Mouse (Mus musculus) splenic B cell, adult 2 months (primary cell): ENCODE data around the gene Jtb.

Experiments used
- DNase-seq: peaks from one replicate; pipeline ENCODE4 v3.0.0-alpha.2; 2011; ENCODE audit warnings: low read depth, low spot score
- H3K27me3 ChIP-seq: 2 replicates; pipeline ENCODE4 v1.6.1; 2012; ENCODE audit warnings: mild to moderate bottlenecking, low read length, moderate library complexity, mixed read lengths; ENCODE audit not compliant: control insufficient read depth, poor library complexity, insufficient read depth, severe bottlenecking
- H3K36me3 ChIP-seq: 2 replicates; pipeline ENCODE4 v1.6.1; 2012; ENCODE audit warnings: mild to moderate bottlenecking, low read length, moderate library complexity, mixed read lengths; ENCODE audit not compliant: control insufficient read depth, poor library complexity, insufficient read depth, severe bottlenecking

Gene Jtb

GRCm38 (mm10) chr3:90231507-90232333 lies at the start of gene Jtb:
Gene Jtb (plus strand): TSS chr3:90231597.
- peaks cover 15% of the 10 kb centered on the region for H3K36me3 ChIP-seq
- DNase-seq: peak; percentile 94
- no peaks in the 10 kb centered on the region for H3K27me3 ChIP-seq

GRCm38 (mm10) chr3:90183581-90183980 lies 47.8 kb upstream of the Jtb start:
- no peak for DNase-seq
- no peaks in the 10 kb centered on the region for H3K27me3 ChIP-seq
- H3K36me3 ChIP-seq: no peaks in the 10 kb centered on the region

- no peak for DNase-seq
- no peaks in the 10 kb centered on the region for H3K36me3 ChIP-seq
- H3K27me3 ChIP-seq: no peaks in the 10 kb centered on the region
Observed at GRCm38 (mm10) chr3:90190859-90191510, 40.4 kb upstream of the Jtb start.

- H3K36me3 ChIP-seq: no peaks in the 10 kb centered on the region
- DNase-seq: no peak
- no peaks in the 10 kb centered on the region for H3K27me3 ChIP-seq
Observed at GRCm38 (mm10) chr3:90194759-90195158, 36.6 kb upstream of the Jtb start.

- H3K36me3 ChIP-seq: no peaks in the 10 kb centered on the region
- no peaks in the 10 kb centered on the region for H3K27me3 ChIP-seq
- no peak for DNase-seq
Observed at GRCm38 (mm10) chr3:90195644-90196043, 35.8 kb upstream of the Jtb start.

- no peaks in the 10 kb centered on the region for H3K36me3 ChIP-seq
Observed at GRCm38 (mm10) chr3:90197548-90197947, 33.8 kb upstream of the Jtb start.

GRCm38 (mm10) chr3:90202884-90203283 lies 28.5 kb upstream of the Jtb start:
- Histone ChIP-seq H3K27me3 (no peaks in the 10 kb centered on the region), H3K36me3 (no peaks in the 10 kb centered on the region; the same call in 1 of the 2 replicates)
- DNase-seq: no peak

More at GRCm38 (mm10) chr3:90197548-90197947, 33.8 kb upstream of the Jtb start:
- no peaks in the 10 kb centered on the region for H3K27me3 ChIP-seq
- DNase-seq: no peak

GRCm38 (mm10) chr3:90203619-90204018 lies 27.8 kb upstream of the Jtb start:
- Histone ChIP-seq H3K27me3 (no peaks in the 10 kb centered on the region), H3K36me3 (no peaks in the 10 kb centered on the region; the same call in none of the 2 replicates)
- no peak for DNase-seq

- peak; percentile 24 for DNase-seq
- Histone ChIP-seq H3K36me3 (peaks cover 2% of the 10 kb centered on the region), H3K27me3 (no peaks in the 10 kb centered on the region)
Observed at GRCm38 (mm10) chr3:90204582-90204981, 26.8 kb upstream of the Jtb start.

GRCm38 (mm10) chr3:90208662-90209061 lies 22.7 kb upstream of the Jtb start:
- Histone ChIP-seq H3K27me3 (no peaks in the 10 kb centered on the region), H3K36me3 (peaks cover 10% of the 10 kb centered on the region)
- no peak for DNase-seq

- H3K27me3 ChIP-seq: no peaks in the 10 kb centered on the region
- DNase-seq: no peak
- H3K36me3 ChIP-seq: peaks cover 10% of the 10 kb centered on the region
Observed at GRCm38 (mm10) chr3:90209908-90210566, 21.4 kb upstream of the Jtb start.

GRCm38 (mm10) chr3:90211475-90212398 lies 19.7 kb upstream of the Jtb start:
- peaks cover 10% of the 10 kb centered on the region for H3K36me3 ChIP-seq
- H3K27me3 ChIP-seq: no peaks in the 10 kb centered on the region
- peak; percentile 13 for DNase-seq

- H3K36me3 ChIP-seq: peaks cover 10% of the 10 kb centered on the region
- H3K27me3 ChIP-seq: no peaks in the 10 kb centered on the region
- no peak for DNase-seq
Observed at GRCm38 (mm10) chr3:90212723-90213122, 18.7 kb upstream of the Jtb start.

GRCm38 (mm10) chr3:90213377-90213866 lies 18.0 kb upstream of the Jtb start, which contains the start of the genes Rps27 and Rab13:
Gene Rps27 (minus strand): TSS chr3:90213651.
Gene Rab13 (plus strand): TSS chr3:90213695.
- no peaks in the 10 kb centered on the region for H3K27me3 ChIP-seq
- peak; percentile 97 for DNase-seq
- H3K36me3 ChIP-seq: peaks cover 10% of the 10 kb centered on the region
